Mouse (Mus musculus) yolk sac, embryonic 10.5 days (tissue): ENCODE results near the gene Pgd.

ENCODE experiments used
- DNase-seq: peaks from one replicate; pipeline ENCODE4 v3.0.0-alpha.2; 2017; ENCODE audit warnings: low spot score

Pgd gene

GRCm38 (mm10) chr4:149168016-149168415, 1.4 kb upstream of the Pgd start:
- no peak for DNase-seq

GRCm38 (mm10) chr4:149166957-149167611, 513 bp upstream of the Pgd start:
- DNase-seq, result no peak

- DNase-seq, result no peak
Measured at GRCm38 (mm10) chr4:149164150-149164549, 2.4 kb downstream of the Pgd start.

GRCm38 (mm10) chr4:149163196-149163595, 3.4 kb downstream of the Pgd start:
- DNase-seq, result no peak

- no peak for DNase-seq
Measured at GRCm38 (mm10) chr4:149161166-149161565, 5.4 kb downstream of the Pgd start.

- DNase-seq, result no peak
Measured at GRCm38 (mm10) chr4:149159891-149160290, 6.7 kb downstream of the Pgd start.

- DNase-seq, result no peak
Measured at GRCm38 (mm10) chr4:149159203-149159602, 7.4 kb downstream of the Pgd start.

GRCm38 (mm10) chr4:149157415-149157973, 9.1 kb downstream of the Pgd start:
- DNase-seq, result no peak

GRCm38 (mm10) chr4:149155711-149156110, 10.9 kb downstream of the Pgd start:
- no peak for DNase-seq

GRCm38 (mm10) chr4:149154859-149155258, 11.7 kb downstream of the Pgd start:
- no peak for DNase-seq

GRCm38 (mm10) chr4:149150721-149151120, 15.8 kb downstream of the Pgd start:
- no peak for DNase-seq

- no peak for DNase-seq
Measured at GRCm38 (mm10) chr4:149150256-149150655, 16.3 kb downstream of the Pgd start.

- no peak for DNase-seq
Measured at GRCm38 (mm10) chr4:149149611-149150010, 17.0 kb downstream of the Pgd start.

- DNase-seq, result no peak
Measured at GRCm38 (mm10) chr4:149149196-149149595, 17.4 kb downstream of the Pgd start.

GRCm38 (mm10) chr4:149148084-149148483, 18.5 kb downstream of the Pgd start:
- no peak for DNase-seq

GRCm38 (mm10) chr4:149147528-149147927, 19.0 kb downstream of the Pgd start:
- no peak for DNase-seq

GRCm38 (mm10) chr4:149145151-149145550, 21.4 kb downstream of the Pgd start:
- DNase-seq, result no peak

- peak; percentile 70 for DNase-seq
Measured at GRCm38 (mm10) chr4:149144459-149144858, 22.1 kb downstream of the Pgd start.

- DNase-seq, result no peak
Measured at GRCm38 (mm10) chr4:149143594-149143993, 23.0 kb downstream of the Pgd start.

GRCm38 (mm10) chr4:149138515-149138914, 28.1 kb downstream of the Pgd start:
- DNase-seq, result no peak

- DNase-seq, result peak; percentile 92
Measured at GRCm38 (mm10) chr4:149136982-149137770, 29.4 kb downstream of the Pgd start, which contains the start of gene Cenps. Gene Cenps, minus strand, starts transcription at chr4:149137629.

GRCm38 (mm10) chr4:149136116-149136850, 30.3 kb downstream of the Pgd start:
- DNase-seq, result no peak
